Mouse (Mus musculus): ENCODE results near the gene Edaradd.

The Edaradd gene

DNA sequence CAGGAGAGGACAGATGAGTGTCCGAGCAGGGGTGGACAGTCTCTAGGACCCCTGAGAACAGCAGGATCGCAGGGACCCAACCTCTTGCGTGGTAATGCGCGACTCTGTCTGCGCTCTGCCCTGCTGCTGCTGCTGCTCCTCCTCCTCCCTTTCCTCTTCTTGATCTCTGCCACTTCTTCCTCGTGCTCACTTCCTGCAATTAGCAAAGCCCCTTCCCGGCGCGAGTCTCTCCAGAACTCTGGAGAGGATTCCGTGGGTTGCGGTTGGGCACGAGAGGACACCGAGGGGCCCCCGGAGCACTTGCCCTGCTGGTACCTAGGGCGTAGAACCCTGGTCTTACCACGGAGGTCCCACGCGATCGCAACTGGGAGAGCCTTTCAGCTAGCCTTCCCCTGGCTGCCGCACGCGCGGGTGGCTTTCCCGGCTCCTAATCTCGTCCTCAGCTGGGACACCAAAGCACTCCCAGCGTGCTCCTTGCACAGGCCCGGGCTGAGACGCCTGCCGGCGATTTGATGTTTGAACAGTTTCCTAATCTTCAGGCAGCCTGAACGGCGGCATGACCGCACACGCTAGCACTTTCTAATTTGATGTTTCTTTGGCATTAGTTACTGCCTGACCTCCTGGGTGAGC lies at the start of gene Edaradd:
Gene Edaradd (minus strand): TSS at position 484 of the 630 bp plus-strand sequence.
- DNase-seq (ENCODE audit: low read depth, low spot score) = peak; percentile 65

DNA sequence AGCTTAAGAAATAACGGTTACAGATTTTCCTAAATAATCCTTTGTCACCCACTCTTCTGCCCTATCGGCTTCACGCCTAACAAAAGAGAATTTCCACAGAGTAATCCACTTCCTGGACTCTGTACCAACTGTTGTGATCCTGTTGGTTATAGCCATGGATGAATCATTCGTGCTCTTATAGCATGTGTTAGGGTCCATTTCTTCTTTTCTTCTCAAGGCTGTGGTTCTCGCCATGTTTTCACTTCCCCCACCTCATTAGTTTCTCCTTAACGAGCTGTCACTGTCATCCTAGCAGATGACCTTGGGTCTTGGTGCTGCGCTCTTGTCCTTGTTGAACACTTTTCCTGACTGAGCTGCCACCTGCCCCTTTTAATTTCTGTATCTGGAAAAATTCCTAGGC lies 49.5 kb upstream of the Edaradd start:
- no peak for DNase-seq (ENCODE audit: low read depth, low spot score)

DNA sequence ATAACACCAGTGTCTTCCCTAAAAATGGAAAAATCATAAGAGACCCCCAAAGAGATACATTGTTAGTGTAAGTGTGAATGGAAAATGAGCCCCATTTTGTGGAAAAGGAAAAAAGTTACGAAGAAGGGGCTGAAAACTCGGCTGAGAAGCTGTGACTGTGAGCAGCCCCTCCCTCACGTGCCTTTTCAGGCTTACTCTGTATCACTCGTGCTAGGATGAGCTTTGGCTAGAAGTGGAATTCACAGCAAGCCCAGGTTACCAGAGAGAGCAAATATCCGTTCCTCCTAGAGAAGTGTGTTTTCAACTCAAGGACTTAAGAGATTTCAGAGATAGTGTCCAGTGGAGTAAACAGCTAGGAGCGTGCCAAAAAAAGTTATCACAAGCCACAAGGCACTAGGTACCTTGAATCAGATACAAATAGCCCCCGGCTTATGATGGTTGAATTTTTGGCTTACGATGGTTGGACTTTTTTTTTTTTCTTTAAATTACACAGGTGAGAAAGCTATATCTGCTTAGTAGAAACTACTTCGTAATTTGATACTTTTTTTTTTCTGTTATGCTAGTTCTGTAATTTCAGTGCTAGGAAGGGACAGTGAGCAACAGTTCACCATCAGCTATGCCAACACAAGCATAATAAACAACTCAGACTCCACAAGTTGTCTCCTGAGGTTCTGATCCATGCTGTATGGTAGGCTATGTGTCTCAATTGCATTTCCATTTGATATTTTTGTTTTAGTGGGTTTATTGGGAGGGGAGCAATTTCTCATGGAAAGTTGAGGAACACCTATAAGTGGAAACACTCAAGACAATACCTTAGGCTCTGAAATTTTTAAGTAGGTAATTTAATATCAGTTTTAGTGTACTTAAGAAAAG lies 48.6 kb upstream of the Edaradd start:
- no peak for DNase-seq (ENCODE audit: low read depth, low spot score)

DNA sequence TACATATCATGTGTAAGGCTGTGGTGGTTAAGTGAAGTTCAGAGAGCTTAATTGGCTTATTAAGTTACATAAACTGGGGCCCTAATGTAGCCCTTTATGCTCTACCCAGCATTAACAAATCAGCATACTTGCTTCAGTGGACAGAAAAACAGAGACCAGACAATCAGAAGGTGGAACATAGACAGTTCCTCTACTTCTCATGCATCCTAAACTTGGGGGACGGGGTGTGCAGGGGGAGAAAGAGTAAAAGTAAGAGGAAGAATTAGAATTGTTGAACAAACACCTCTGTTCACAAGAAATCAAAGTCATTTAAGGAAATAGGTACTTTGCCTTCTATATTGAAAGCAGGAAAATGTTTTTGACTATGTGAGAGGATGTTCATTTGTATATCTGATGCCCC lies 47.7 kb upstream of the Edaradd start:
- DNase-seq (ENCODE audit: low read depth, low spot score) = no peak

DNA sequence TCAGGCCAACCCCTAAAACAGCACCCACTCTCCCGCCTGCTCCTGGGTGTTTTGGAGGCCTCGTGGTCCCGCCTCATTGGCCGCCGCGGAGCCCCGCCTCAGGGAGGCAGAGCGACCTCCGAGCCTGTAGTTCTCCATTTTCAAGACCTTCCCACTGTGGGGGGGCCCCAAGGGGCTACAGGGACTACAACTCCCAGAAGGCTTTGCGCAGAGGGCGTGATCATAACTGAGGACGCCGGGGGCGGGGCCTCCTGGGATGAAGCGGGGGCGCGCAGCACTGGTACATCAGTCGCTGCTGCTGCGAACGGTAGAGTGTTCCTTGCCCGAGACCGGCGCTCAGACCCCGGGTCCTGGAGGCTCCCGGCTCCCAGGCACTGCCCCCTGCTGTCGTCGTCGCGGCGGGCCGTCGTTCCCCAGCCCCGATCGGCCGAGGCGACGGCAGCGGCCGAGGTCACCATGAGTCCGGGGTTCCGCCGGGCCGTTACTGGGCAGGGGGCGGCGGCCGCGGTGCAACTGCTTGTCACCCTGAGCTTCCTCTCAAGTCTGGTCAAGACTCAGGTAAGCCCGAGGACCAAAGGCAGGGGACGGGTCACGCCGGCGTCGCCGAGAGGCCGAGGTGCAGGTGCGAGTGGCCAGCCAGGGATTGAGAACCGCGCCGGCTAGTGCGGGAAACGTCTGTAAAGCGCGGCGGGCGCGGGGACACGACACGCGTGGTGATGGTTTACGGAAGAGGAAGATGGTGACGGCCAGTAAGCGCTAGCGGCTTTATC lies 45.6 kb upstream of the Edaradd start, which contains the start of gene Ero1lb:
Gene Ero1lb (plus strand): TSS at position 254 of the 770 bp plus-strand sequence.
- peak; percentile 97 for DNase-seq (ENCODE audit: low read depth, low spot score)

DNA sequence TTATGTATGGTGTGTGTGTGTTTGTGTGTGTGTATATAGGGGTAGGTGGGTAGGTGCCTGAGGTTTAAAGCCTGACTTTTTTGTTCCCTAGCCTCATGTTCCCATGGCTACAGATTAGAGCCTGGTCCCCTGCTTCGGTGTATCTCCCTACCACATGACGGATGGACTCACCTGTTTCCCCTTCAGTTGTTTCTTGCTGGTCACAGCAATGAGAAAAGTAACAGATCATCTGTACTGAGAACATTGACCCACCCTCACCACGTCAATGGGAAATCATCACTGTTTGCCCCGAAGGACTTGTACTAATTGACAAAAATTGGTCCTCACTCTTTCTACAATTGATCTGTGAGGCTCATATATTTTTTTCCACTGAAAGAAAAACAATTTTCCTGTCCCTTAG lies 42.0 kb upstream of the Edaradd start:
- no peak for DNase-seq (ENCODE audit: low read depth, low spot score)

DNA sequence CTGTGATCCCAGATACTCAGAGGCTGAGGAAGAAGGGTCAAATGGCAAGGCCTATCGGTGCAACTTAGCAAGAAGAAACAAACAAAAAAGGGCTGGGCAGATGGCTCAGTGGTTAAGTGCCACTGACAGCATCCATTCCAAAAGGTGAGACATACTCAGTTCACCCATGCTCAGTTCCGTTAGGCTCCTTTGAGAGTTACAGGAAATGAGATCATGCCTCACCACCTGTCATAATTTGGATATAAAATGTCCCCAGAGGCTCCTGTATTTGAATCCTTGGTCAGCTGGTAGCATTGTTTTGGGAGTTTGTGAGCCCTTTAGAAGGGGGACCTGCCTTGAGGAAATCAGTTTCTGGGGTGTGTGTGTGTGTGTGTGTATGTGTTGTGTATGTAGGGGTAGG lies 41.5 kb upstream of the Edaradd start:
- no peak for DNase-seq (ENCODE audit: low read depth, low spot score)

DNA sequence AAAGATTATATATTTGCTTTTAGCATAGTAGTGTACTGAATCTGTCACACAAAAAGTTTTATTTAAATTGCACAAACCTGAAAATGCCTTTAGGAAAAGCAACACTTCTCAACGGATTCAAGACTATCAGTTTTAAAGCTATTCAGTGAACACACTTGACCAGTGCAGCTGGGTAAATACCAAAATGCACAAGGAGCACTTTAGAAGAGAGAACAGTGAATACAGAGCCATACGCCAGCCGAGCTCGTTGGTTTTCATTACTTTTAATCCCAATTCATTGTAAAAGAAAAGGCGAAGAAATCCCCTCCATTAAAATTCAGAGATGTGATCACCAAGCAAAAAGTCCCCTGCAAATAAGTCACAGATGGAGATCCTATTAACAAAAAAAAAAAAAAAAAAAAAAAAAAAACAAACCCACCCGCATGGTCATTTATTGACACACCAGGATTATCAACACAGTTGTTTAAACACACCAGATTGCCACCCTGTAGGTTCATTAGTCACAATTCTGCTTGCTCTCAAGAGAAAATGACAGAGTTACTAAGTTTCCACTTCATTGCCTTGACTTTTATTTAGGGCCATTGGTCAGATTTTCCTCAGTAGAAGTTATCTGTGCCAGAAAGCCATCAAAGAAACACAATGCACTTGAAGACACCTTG lies 39.4 kb upstream of the Edaradd start:
- DNase-seq (ENCODE audit: low read depth, low spot score) = no peak

DNA sequence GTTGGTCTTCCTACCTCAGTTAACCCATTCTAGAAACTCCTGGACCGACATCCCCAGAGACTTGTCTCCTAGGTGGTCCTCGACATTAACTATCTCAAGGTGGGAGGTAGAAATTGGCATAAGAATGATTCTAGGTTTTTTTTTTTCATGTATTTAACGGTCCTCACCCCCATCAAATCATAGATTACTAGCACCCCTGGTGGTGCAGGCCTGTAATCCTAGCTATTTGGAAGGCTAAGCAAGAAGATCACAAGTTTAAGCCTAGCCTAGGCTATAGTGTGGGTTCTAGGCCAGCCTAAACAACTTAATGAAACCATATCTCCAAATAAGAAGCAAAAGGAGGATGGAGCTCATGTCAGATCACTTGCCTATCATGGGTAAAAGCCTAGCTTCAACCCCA lies 38.8 kb upstream of the Edaradd start:
- DNase-seq (ENCODE audit: low read depth, low spot score) = no peak

DNA sequence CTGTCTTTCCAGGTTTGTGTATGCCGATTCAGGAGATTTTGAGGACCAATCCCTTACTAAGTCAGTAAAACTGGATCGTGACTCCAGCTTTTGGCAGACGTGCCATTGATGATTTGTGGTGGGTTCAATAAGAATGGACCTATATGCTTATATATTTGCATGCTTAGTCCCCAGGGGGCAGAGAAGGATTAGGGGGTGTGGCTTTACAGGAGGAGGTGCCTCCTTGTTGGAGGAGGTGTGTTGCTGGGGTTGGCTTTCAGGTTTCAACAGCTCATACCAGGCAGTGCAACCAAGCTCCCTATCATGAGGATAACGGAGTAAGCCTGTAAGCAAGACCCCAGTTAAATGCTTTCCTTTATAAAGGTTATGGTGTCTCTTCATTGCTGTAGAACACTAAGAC lies 34.0 kb upstream of the Edaradd start:
- no peak for DNase-seq (ENCODE audit: low read depth, low spot score)

DNA sequence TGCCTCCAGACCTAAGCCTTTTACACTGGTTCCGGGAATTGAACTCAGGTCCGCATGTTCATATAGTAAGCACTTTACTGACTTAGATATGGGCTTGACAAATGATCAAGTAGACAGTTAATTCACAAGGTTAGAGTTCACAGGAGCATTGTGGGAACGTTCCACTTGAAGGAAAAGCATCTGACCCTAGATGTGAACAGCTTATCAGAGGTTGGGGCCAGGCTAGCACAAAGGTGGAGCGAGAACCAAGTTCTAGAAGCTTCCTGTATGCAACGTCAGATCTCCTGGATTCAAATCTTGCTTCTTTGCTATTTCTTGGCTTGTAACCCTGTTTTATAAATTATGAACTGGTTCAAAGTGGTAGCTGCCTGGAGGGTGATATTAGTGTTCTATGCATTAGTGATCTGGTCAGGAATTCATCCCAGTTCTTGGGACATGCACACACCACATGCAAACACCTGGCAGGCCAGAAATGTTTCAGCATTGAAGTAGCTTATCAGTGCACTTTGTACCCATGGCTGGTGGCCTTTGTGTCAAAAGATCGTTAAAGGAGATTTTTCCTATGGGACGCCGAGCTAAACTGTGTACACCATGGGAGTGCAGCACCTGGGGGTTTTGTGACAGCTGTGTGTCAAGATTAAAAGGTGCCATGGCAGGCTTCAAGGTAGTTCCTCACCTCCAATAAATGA lies 23.8 kb upstream of the Edaradd start:
- no peak for DNase-seq (ENCODE audit: low read depth, low spot score)

DNA sequence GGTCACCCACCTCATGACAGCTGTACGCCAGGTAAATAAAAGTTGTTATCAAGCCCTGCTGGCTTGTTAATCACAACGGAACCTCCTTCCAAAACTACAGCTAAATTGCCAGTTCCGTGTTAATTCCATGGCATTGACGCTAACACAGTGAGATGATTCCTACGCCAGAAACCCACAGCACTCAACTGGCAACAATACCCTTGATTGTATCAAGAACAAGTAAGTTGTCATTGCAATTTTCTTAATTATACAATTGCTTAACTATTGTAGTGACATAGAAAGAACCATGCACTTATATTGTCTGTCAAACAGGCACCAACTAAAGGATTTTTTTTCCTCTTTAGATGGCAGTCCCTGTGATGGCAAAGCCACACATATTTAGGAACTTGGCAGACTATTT lies 23.0 kb upstream of the Edaradd start:
- no peak for DNase-seq (ENCODE audit: low read depth, low spot score)

DNA sequence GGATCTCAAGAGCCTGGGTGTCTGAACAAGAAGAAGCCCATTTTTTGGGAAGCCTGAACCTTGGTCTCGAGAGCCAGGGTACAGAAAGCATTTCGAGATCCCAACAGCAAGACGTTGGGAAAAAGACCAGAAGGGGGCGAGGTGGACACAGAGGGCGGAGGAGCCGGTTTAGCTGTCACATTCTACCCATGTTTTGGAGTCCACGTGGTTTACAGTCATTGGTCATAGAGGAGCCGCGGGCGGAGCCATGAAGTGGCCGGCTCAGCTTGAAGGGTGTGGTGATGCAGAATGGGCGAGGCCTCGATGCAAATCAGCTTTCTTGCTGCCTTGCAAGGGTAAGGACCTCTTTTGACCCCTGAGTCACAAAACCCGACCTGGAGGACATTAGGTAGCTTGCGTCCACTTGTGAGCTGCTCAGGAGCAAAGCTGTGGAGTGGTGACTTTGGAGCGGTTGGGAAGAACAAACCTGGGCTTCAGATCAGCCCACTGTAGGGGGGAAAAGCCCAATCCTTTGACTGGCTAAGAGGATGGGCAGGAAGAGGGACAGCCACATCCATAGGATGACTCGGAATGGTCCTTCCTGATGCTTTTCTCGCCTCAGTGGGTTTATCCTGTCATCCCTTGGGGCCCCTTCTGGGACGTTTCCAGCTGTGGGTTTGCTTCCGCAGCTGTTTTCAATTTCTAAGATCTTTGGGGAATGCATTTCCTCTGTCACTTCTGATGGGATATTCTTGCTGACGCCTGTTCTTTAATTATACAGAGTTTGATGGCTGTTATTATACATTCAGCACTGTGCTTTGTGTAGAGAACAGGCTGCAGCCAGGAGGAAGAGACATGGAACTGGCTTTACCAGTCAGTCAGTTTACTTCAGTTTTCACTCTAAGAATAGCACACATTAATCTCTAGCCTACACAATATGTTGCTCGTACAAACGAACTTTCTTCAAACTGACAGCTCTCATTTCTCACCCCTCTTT lies 22.1 kb upstream of the Edaradd start:
- peak; percentile 33 for DNase-seq (ENCODE audit: low read depth, low spot score)

DNA sequence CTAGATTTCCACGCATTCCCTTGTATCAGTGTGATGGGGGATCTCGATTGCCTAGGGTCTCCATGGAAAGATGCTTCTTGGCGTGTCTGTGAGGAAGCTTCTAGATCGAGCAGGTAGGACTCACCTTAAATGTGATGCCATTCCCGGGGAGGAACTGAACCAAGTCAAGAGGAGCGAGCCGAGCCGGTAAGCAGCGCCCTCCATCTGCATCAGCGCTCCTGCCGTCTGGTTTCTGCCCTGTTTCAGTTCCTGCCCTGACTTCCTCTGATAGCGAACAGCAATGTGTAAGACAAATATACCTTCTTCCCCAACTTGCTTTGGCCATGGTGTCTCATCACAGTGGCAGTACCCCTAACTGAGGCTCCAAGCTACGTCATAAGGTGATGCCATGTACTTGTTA lies 19.9 kb upstream of the Edaradd start:
- no peak for DNase-seq (ENCODE audit: low read depth, low spot score)

DNA sequence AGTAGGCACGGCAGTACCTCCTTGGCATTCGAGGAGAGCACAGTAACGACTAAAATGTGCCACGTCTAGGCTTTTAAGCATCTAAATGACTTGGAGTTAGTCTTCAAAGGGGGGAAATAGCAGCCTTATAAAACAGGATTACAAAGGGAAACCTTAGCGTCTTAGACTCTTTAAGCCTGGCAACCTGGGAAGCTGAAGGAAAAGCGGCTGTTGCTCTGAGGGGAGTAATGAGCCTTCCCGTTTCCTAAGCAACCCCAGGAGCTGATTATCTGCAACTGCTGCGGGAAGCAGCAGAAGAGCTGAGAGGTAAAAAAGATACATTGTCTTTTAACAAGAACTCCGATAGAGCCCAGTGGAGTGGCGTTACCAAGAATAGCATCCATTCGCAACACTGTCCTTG lies 19.5 kb upstream of the Edaradd start:
- DNase-seq (ENCODE audit: low read depth, low spot score) = no peak

DNA sequence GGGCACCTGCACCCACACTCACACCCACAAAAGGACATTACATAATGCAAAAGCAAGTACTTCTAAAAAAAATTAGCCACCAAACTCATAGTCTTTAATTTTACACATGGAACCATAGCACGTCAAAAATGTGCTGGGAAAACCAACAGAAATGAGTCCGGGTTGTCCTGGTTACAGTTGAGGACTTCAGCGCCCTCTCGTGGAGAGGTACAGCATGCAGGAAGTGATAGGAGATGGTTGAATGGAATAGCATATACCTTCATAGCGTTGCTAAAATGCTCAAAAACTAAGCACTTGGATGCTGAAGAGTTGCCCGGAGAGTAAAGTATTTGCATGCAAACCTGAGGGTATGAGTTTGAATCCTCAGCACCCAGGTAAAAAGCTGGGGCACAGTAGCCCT lies 17.7 kb upstream of the Edaradd start:
- peak; percentile 85 for DNase-seq (ENCODE audit: low read depth, low spot score)

DNA sequence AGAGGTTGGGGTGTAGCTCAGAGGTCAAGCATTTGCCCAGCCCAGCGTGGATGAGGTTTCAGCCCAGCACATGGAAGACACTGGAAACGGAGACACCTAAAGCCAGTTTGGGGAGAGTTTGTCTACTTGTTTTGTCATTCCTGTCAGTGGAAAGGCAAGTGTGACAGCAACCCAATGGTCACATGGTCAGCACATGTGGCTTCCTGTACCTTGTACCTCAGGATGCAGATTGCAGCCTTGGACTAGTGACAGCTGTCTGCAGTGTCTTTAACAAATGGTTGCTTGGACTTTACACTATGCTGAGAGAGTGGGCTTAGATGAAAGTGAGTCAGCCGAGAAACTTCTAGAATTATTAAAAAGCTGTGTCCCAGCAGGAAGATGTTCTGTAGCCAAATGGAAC lies 14.4 kb upstream of the Edaradd start:
- DNase-seq (ENCODE audit: low read depth, low spot score) = no peak

DNA sequence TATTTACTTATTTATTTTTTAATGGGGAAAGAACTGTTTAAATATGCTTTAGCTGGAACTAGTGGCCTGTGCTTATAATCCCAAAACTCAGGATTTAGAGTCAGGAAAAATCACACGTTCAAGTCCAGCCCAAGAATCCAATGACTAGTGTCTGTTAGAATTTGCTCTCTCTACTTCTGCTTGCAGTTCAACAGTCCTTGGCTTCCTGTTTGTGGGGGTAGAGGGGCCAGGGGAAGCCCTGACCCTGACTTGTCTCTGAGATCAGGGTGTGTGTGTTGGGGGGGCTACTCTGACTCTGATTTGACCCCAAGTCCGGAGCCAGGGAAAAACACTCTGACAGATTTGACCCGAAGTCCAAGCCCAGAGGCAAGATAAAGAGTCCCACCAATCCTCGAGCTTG lies 5.4 kb upstream of the Edaradd start:
- no peak for DNase-seq (ENCODE audit: low read depth, low spot score)

DNA sequence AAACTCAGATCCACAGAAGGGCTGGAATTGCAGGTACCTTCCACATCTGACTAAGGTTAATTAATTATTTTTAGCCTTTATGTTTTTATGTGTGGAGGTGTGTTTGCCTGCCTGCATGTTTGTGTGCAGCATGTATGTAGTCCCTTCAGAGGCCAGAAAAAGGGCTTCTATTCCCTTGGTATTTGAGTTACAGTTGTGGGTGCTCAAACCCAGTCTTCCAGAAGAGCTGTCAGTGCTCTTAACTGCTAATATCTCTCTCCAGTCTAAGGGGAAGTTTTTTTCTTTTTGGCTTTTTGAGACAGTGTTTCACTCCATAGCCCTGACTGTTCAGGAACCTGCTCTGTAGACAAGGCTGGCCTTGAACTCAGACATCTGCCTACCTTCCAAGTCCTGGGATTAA lies 2.1 kb upstream of the Edaradd start:
- DNase-seq (ENCODE audit: low read depth, low spot score) = no peak

DNA sequence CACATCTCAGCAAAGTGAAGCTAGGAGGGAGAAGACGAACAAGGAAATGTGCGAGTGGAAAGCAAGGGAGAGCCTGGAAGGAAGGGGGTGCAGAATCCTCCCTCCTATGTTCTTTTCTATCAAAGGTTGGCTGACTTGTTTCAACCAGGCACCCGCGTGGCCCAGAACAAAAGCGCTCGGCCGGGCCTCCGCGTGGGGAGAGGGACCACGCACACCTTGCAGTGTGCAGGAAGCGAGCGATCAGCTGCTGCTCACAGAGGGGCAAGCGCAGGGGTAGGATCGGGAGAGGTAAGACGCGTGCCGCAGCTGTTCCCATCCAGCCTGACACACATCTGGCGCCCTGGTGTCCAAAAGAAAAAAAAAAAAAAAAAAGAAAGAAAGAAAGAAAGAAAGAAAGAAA lies 867 bp downstream of the Edaradd start:
- DNase-seq (ENCODE audit: low read depth, low spot score) = peak; percentile 27

All from CD4-positive, CD25-positive, alpha-beta regulatory T cell, adult 2 months (primary cell).